Mouse (Mus musculus) cortical plate, adult 2 months (tissue): ENCODE results near the gene Myrf.

Source experiments
- CTCF ChIP-seq: fragments of 200-500 bp; IDR thresholded peaks from 2 replicates; pipeline ENCODE4 v1.5.1; 2011; ENCODE audit warnings: mild to moderate bottlenecking, control low read depth, low read length; ENCODE audit not compliant: insufficient read depth; ENCODE audit errors: extremely low read depth
- POLR2A ChIP-seq: fragments of 200-500 bp; IDR thresholded peaks from 2 replicates; pipeline ENCODE4 v1.6.1; 2011; ENCODE audit warnings: mild to moderate bottlenecking, low read length, control low read depth; ENCODE audit not compliant: insufficient read depth; ENCODE audit errors: extremely low read depth

- TF ChIP-seq CTCF, result no peak
- no peak for TF ChIP-seq POLR2A
Measured at GRCm38 (mm10) chr19:10163896-10164295, 76.7 kb downstream of the Myrf start.
